Mouse (Mus musculus) urinary bladder, postnatal 4 days (tissue): ENCODE measurements around the gene Spesp1.

Experiments
- DNase-seq, 2 experiments: peaks; one replicate each; pipeline ENCODE4 v3.0.0; 2021 to 2022; ENCODE audit warnings: low spot score in 2 of 2

Gene Spesp1

DNA sequence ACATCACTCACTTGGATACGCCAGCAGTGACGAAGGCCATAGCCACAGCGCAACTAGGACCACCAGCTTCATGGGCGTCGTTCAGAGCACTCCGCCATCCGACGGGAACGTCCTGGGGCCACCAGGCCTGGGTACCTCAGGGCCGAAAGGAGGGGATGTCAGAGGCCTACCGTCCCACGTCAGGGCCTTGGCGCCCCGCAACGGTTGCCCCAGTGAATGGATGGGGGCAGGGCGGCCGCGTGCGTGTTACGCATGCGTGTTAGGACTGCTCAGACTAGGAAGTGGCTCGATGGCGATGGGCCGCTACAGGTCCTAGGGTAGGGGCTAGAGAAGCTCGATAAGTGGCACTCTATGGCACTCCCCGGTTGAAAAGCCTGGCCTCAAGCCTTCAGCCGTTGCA lies at the start of gene Spesp1:
Gene Spesp1 (minus strand): TSS at position 218 of the 400 bp plus-strand sequence.
- DNase-seq, result no peak

DNA sequence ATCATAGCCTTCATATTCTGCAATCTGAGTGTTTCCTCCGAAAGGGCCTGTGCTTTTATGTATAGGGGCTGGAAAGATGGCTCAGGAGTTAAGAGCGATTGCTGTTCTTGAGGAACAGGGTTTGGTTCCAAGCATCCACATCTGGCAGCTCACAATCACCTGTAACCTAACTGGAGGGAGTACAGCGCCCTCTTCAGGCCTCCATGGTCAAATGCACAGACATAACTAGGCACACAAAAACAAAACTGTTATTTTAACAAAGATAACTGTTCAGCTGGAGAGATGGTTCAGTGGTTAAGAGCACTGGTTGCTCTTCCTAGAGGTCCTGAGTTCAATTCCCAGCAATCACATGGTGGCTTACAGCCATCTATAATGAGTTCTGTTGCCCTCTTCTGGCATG lies 44.0 kb upstream of the Spesp1 start:
- DNase-seq, result no peak

DNA sequence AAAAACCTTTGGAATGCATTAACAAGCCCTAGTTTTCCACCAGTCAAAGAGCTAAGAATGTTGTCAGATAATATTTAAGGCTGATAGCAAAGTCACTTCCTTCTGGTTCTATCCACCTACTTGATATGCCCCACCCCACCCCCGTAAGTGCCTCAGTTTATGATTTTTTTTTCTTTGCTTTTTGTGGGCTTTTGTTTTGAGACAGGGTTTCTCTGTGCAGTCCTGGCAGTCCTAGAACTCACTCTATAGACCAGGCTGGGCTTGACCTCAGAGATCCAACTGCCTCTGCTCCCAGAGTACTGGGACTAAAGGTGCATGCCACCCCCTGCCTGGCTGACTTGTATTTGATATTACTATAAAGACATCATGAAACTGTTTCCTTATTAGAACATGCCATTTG lies 41.8 kb upstream of the Spesp1 start:
- DNase-seq, result no peak

DNA sequence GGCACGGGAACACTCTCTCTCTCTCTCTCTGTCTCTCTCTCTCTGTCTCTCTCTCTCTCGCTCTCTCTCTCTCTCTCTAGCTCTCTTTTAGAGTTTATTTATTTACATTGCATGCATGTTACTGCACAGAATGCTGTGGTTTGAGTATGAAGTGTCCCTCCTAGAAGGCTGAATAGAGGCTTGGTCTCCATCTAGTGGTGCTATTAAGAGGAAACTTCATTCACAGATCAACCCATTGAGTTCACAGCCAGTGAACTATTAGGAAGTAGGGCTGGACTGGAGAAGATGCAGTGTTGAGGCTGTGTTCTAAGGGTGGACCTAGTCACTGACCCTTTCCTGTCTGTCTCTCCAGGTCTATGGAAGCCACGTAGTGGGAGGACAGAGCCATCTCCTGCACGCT lies 36.7 kb upstream of the Spesp1 start:
- DNase-seq, result no peak

DNA sequence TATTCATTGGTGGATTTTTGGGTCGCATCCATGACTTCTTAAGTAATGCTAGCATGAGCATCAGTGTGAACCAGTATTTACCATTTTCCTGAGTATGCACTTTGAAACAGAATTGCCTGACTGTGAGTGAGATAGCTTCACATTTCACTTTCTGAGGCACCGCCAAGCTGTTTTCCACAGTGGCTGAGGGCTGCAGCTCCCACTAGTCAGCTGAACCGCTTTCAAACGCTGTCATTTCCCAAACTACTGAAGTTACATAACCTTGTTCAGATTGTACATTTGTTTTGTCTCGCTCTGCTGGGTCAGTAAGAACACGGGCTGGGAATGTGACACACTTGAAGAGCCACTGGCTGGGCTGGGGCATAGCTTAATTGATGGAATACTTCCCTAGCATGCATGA lies 33.5 kb upstream of the Spesp1 start:
- DNase-seq, result no peak

DNA sequence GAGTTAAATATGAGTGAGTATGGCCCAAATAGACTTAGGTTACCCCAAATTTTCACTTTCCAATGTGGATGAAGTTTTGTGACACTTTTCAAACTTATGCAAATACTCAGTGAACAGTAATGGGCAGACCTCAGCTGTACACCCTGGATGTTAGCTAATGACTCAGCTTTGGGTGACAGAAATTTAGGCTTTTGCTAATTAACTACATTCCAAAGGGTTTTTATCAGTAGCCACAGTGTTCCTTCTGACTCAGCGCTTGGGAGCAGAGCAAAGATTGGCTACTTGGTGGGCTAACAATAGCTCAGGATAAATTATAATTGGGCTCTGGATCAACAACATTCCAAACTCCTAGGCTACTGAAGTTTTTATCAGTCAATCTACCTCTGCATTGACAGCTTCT lies 14.9 kb upstream of the Spesp1 start:
- DNase-seq, result no peak

DNA sequence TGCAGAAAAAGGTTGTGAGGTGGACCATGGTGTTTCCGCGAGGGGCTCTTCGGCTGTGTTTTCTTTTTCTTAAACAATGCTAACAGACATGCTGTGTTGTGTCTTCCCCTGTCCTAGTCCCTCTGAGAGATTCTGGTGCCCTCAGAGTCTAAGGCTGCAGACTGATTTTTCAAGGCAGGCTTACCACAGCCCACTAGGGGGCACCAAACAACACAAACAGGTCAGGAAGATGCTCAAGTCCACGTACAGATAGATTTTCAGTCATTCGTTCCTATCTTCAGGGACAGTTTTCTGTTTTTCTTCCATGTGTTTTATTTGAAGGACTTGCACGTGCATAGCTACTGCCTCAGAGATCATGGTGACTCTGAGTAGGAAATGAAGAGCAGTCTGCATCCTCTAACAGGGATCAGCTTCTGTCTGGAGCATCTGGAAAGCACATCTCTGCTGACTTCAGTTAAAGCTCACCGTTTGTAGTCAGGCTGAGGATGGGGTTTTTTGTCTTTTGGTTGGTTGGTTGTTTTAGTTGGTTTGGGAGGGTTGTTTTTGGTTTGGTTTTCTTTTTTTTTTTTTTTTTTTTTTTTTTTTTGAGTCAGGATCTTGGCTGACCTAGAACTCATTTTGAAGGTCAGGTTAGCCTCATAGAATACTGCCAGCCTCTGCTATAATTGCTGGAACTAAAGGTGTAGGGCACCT lies 13.1 kb upstream of the Spesp1 start:
- DNase-seq, result peak; percentile 53 to 75

DNA sequence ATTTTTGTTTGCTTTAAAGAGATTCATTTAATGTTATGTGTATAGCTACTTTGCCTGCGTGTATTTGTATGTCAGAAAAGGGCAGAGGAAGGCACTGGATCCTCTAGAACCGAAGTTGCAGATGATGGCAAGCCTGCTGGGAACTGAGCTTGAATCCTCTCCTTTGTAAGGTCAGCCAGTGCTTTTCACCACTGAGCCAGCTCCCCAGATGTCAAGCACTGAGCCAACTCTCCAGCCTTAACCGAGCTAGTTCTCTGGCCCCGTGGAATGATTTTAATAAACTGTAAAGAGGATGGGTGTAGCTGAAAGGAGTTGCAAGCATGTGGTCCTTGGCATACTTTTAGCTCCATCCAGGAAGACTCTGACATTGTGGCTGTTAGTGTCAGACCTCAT lies 5.6 kb upstream of the Spesp1 start:
- no peak for DNase-seq

DNA sequence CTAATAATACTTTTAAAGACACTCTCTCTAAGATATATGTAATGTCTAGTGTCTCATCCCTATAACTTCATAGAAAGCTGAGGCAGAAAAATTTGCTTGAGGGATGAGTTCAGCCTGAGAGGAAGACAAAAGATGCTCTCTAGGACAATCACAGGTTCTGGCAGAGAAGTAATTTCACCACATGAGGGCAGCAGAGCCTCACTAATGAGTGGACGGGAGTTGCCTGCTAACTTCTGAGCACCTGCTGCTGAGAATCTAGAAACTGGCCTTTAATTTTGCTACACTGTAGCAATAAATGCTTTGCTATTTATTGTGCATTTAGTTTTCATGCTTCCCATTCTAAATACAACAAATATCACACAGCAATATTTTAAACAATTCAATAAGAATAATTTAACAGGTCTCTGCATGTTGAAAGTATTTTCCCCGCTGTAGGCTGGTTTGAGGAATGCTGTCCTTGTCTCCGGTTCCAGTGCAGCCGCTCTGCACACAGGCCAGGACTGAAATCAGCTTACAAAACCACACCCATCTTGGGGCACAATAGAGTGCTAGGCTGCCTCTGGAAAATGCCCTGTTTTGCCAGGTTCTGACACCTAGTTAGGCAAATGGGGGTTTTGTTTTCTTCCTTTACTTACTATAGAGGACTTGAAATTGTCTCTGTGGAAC lies 5.1 kb upstream of the Spesp1 start:
- peak; percentile 31 to 67 for DNase-seq

DNA sequence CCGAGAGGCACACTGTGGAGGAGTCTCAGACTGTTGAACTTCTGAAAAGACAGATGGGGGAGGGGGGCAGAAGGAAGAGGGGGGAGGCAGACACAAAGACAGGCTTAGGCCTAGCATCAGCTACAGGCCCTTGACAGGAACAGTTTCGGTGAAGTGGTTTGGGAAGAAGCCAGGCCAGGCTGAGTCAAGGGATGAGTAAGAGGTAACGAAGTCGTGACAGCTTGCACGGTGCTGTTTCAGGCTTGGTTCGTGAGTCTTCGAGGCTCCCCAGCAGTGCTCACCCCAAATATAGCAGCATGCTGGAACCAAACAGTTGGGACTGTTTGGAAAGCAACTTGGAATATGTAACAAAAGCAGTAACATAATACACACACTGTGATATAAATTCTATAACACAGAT lies 2.3 kb upstream of the Spesp1 start:
- DNase-seq, result no peak

DNA sequence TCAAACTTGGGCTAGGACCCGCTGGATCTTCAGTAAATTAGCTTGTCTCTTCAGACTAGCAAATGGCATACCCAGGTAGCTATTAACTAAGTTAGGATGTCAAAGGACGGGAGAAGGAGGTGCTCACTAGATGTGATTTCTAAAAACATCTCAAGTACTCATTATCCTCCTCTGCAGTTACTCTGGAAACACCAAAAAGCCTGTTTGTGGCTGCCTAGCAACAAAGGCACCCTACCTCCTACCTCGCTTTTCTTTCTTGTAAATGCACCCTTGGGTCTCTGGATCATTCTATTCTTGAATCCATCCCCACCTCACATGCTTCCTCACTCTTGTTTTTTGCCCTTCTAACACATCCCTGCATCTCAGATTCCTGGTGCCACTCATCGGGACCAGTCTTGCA lies 5.1 kb downstream of the Spesp1 start:
- no peak for DNase-seq

DNA sequence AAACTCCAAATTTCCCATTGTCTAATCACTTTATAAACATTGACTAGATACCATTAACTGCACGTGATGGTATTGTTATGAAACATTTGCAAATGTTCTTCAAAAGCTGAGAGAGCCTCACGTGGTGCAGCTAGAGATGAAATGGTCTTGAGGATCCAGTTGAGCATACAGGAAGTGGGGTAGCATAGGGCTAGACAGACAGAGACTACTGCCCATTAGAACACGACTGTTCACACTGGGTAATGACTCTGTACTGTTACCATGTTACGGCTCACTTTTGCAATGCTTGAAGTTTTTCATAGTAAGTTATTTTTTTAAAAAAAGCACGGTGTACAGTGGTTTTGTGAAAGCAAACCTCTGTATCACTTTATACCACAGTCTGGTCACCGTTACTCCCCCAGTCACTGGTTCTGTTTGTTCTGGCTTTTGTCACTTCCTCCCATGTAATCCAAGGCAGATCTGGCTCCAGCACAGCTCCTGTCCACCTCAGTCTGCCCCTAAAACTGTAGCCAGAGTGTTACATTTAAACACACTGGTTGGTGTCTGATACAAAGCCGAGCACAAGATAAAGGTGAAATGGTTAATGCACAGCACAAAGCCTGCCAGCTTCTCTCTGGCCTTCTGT lies 11.1 kb downstream of the Spesp1 start:
- DNase-seq, result no peak

DNA sequence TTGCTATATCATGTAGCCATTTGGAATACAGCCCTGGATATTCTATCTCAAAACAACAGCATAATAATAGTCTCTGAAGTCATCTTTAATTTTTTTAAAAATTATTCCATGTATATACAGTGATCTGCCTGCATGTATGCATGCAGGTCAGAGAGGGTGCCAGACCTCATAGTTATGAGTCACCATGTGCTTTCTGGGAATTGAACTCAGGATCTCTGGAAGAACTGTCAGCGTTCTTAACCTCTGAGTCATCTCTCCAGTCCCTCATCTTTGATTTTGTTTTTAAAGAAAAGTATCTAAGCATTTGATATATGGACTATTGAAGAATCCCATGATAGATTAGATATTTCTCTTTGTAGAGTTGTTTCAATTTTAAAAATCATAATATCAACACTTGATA lies 12.8 kb downstream of the Spesp1 start:
- DNase-seq, result no peak

DNA sequence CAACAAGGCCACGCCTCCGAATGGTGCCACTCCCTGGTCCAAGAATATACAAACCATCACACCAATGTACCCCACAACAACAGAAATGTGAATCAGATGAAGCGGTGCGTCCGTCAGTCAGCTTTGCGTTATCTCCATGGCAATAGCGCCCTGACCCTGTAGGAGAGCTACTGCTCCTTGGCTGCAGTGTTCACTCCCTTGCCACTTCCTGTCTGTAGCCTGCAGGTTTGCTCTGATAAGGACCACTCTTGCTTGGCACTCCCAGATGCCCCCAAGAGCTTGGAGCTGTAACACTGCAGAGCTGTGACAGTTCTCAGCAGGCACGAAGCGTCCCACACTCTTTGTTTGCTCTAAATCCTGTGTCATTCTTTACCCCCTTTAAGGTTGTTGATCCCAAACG lies 16.7 kb downstream of the Spesp1 start:
- no peak for DNase-seq

DNA sequence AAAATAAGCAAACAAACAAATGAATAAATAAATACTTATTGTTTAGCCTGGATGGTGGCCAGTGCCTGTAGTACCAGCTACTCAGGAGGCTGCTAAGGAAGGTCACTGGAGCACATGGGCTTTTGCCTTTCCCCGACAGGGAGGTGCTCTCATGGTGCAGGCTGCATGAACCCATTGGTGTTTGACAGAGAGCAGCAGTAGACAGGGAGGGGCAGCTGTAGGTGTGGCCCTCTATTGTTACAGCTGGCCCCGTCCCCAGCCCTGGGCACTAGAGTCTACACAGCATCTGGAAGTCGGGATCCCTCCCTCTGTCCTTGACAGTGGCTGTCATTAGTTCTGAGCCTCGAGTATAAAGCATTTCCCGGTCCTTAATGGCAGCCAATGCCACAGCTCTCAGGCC lies 18.4 kb downstream of the Spesp1 start:
- DNase-seq, result no peak

DNA sequence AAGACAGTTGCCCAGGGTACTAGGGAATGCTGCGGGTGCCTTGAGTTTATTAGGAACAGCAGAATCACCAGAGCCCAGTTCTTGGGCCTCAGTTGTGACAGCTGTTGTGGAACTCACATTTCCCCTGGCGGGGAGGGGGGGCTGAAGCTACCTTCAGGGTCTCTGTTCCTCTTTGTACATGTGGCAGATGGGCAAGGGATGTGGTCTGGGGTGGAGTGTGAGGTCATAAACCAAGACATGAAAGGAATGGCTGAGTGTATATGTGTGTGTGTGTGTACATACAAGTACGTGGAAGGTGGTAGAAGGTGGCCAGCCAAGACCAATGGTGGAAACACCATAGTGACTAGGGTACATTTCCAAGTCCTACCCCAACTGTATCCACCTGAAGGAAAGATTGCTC lies 20.6 kb downstream of the Spesp1 start:
- no peak for DNase-seq

DNA sequence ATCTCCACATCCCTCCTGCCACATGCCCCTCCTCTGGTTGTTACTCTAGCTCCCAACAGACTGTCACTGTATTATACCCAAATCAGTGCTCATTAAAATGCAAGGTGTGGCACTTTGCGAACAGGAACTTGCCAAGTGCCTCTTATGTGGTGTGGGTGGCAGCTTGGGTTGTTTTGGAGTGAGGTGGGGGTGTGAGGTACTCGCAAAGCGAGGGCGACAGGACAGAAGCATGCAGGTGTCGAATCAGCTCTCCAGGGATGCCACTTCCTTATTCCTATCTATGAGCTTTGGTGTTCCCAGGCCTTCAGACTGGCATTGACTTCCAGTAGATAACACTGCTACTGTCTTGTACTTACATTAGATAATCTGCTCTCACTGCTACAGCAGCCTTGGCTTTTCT lies 21.0 kb downstream of the Spesp1 start:
- DNase-seq, result no peak

DNA sequence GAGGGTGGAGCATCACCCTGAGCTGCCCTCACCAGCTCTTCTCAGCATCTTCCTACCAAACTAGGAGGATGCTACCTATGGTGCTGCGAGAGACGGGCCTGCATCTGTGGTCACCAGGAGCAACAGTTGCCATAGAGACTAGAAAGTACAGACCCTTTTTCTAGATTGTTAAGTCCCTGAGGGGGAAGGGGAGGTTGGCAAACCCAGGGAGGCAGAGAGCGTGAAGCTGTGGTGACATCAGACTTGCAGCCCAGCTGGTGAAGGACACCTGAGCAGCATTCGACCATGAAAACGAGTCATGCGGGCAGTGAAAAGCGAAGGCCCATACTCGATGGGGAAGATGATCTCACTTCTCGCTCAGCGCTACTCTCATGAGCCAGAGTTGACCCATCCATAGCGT lies 24.0 kb downstream of the Spesp1 start:
- DNase-seq, result no peak

DNA sequence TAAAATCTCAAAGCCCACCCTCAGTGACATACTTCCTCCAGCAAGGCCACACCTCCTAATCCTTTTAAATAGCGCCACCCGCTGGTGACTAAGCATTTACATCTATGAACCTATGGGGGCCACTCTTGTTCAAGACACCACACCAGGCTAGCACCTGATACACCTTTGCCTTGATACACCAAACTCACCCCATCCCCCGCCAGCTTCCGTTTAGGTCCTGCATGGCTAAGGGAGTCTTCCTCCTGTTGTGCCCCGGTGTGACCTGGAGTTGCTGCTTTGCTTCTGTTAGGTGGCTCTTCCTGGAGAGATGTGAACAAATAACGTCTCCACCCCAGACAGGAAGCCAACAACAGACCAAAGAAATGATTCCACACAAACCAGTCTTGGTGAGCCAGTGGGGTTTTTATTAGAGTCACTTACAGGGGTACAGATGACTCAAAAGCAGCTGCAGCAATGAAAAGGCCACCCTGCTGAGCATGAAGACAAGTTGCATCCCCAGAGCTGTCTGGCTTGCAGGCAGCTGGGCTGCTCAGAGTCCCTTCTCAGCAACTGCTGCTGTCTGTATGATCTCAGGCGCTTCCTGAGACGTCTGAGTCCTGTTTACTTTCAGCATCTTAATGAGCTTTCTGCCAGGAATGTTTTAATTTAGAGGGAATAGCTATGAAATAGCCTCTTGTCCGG lies 26.0 kb downstream of the Spesp1 start:
- DNase-seq, result no peak

DNA sequence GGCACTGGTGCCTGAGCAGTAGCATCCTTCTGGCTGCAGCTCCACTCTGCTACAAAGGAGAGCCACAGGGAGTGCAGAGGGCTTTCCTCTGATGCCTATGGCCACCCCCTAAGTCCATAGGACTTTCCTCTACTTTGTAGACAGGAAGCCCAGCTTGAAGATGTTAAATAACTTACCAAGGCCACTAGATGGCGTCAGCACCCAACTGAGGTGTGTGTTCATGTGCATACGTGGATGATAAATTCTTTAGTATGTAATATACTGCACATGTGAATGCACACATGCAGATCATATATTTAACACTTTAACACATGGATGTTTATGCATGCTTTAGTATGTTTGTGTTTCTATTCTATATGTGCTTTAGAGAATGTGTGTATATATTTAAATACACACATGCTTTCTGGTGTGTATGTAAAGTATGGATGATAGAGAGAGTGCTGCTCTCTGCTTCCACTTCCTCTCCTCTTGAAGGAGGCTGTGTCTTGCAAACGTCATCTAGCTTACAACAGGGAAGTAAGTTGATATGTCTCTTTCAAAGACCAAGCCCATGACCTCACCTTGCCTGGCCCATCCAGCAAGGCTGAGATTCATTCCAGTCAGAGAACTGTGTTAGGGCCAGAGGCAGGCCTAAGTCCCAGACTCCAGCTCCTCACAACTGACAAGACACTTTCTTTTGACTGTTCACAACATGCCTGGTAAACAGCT lies 28.1 kb downstream of the Spesp1 start:
- DNase-seq, result no peak

DNA sequence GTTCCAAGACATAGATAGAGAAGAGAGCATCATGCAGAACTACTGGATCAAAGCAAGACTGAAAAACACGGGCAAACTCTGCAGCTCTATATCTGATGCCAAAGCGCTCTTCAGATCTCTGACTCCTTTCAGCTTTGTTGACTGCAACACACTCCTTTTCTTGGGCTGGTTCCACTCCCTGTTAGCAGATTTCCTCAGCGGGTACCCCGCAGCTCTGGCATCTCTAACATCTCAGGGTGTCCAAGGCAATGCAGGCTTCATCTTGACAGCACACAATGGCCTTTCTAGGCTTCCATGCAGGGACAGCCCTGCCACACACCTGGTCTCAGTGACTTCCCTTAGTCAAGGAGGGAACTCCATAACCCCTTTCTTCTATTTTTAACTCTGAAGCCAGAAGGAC lies 31.7 kb downstream of the Spesp1 start:
- no peak for DNase-seq

DNA sequence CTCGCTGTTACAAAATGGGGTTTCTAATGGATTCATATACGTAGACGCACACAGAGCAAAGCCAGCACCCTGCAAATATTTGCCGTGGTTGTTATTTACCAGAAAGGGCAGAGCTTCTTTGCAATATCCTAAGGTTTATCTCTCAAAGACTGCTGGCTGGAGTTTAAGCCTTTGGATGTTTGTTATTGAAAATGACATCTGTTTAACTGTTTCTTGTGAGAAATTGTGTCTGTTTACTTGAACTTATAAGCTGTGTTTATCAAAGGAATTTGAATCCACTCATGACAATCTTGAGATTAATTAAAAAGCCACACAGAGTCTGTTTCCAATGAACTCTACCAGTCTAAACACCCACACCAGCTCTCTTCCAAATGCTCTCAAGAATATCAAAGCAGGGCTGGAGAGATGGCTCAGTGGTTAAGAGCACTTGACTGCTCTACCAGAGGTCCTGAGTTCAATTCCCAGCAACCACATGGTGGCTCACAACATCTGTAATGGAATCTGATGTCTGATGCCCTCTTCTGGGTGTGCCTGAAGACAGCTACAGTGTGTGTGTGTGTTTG lies 35.5 kb downstream of the Spesp1 start:
- no peak for DNase-seq
